Mouse (Mus musculus) C2C12 (cell line): ENCODE measurements around the gene Lhcgr. TPM values are rescaled to one million over a fixed set of nuclear protein-coding genes. Genes with fewer than 3 reads are reported as not detected.
A peak's percentile ranks its signal among the peaks of the same experiment; 100 is the strongest.

ENCODE experiments used
- H3K27me3 ChIP-seq: one replicate; pipeline ENCODE4 v1.6.1; 2011; ENCODE audit not compliant: control insufficient read depth, insufficient read depth, insufficient read length
- H3K36me3 ChIP-seq: one replicate; pipeline ENCODE4 v1.6.1; 2011; ENCODE audit not compliant: control insufficient read depth, insufficient read depth
- H3K4me3 ChIP-seq: one replicate; pipeline ENCODE4 v1.5.1; 2011; ENCODE audit warnings: mild to moderate bottlenecking, control low read depth; ENCODE audit not compliant: poor library complexity, insufficient read depth, severe bottlenecking
- H3K79me2 ChIP-seq: one replicate; pipeline ENCODE4 v1.6.1; 2011; ENCODE audit not compliant: control insufficient read depth, insufficient read depth
- H3K79me3 ChIP-seq: one replicate; pipeline ENCODE4 v1.6.1; 2011; ENCODE audit warnings: low read depth, control low read depth
- H3ac ChIP-seq: one replicate; pipeline ENCODE3; 2011; ENCODE audit warnings: low read depth; ENCODE audit not compliant: control insufficient read depth, insufficient read length
- CEBPB ChIP-seq: IDR thresholded peaks from one replicate; pipeline ENCODE4 v1.6.1; 2011; ENCODE audit warnings: low read depth, mild to moderate bottlenecking, control low read depth, moderate library complexity
- CTCF ChIP-seq: IDR thresholded peaks from one replicate; pipeline ENCODE4 v1.5.1; 2011; ENCODE audit not compliant: control insufficient read depth, insufficient read depth, insufficient read length
- FOSL1 ChIP-seq: IDR thresholded peaks from one replicate; pipeline ENCODE4 v1.8.0; 2011; ENCODE audit warnings: mild to moderate bottlenecking, low read length; ENCODE audit not compliant: poor library complexity, insufficient read depth, severe bottlenecking
- MAX ChIP-seq: IDR thresholded peaks from one replicate; pipeline ENCODE4 v1.6.1; 2011; ENCODE audit warnings: mild to moderate bottlenecking, control low read depth
- MYOD1 ChIP-seq: IDR thresholded peaks from one replicate; pipeline ENCODE4 v1.6.1; 2011; ENCODE audit warnings: low read depth; ENCODE audit not compliant: control insufficient read depth, insufficient read length
- MYOG ChIP-seq: IDR thresholded peaks from one replicate; pipeline ENCODE4 v1.6.1; 2011; ENCODE audit not compliant: control insufficient read depth, insufficient read length; ENCODE audit errors: extremely low read depth
- USF1 ChIP-seq: IDR thresholded peaks from one replicate; pipeline ENCODE4 v1.6.1; 2011; ENCODE audit warnings: low read depth, mild to moderate bottlenecking, control low read depth, moderate library complexity
- polyA plus RNA-seq: library from polyadenylated mRNA; unstranded; fragments of >200 nt; fragmentation: generic; extraction: Trizol; gene quantifications from one replicate; pipeline ENCODE4 v1.2.1, GENCODE M21; 2012; ENCODE audit warnings: missing spikeins

Gene Lhcgr
- polyA plus RNA-seq, 1 experiment, result not detected

DNA sequence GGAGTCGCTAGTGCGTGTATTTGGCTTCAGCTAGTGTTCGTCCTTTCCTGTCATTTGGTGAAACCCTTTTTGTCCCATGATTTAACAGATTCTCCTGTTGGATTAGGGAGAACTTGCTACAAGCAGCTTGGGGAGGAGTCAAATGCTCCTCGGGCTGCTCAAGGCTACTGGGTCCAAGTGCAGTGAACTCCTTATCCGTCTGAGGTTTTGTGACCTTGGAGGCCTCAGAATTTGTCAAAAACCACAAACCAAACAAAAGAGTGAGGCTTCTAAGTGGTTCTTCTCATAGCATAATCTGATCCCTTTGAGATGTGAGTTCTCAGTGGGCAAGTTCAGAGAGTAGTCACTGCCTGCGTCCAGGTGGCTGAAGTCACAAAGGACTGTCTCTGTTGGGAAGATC is 36.0 kb downstream of the Lhcgr start:
- H3K79me3 ChIP-seq, result no peaks in the 10 kb centered on the region
- no peak for TF ChIP-seq CEBPB
- no peak for TF ChIP-seq MYOD1
- TF ChIP-seq USF1, result no peak
- no peak for TF ChIP-seq MAX
- no peak for TF ChIP-seq CTCF
- no peak for TF ChIP-seq FOSL1
- TF ChIP-seq MYOG, result no peak
- no peak overlapping the region for H3K4me3 ChIP-seq
- H3K27me3 ChIP-seq, result no peaks in the 10 kb centered on the region
- H3K79me2 ChIP-seq, result no peaks in the 10 kb centered on the region
- H3K36me3 ChIP-seq, result no peaks in the 10 kb centered on the region
- no peak overlapping the region for H3ac ChIP-seq

- no peaks in the 10 kb centered on the region for H3K79me2 ChIP-seq
- no peaks in the 10 kb centered on the region for H3K36me3 ChIP-seq
- TF ChIP-seq MYOG (no peak), CTCF (no peak), MAX (no peak), FOSL1 (no peak), USF1 (no peak), CEBPB (no peak), MYOD1 (no peak)
- H3K79me3 ChIP-seq, result no peaks in the 10 kb centered on the region
- no peaks in the 10 kb centered on the region for H3K27me3 ChIP-seq
- no peak overlapping the region for H3ac ChIP-seq
- no peak overlapping the region for H3K4me3 ChIP-seq
These were observed 38.3 kb downstream of the Lhcgr start for GRCm38 (mm10) chr17:88753472-88753857.

- Histone ChIP-seq H3K79me3 (no peaks in the 10 kb centered on the region), H3K4me3 (no peak overlapping the region), H3K79me2 (no peaks in the 10 kb centered on the region), H3ac (no peak overlapping the region), H3K27me3 (no peaks in the 10 kb centered on the region), H3K36me3 (no peaks in the 10 kb centered on the region)
- TF ChIP-seq MYOD1 (no peak), MYOG (no peak), CTCF (peak; percentile 26)
These were observed 38.8 kb downstream of the Lhcgr start for GRCm38 (mm10) chr17:88752827-88753471.

- H3K4me3 ChIP-seq, result no peak overlapping the region
- TF ChIP-seq MAX, result no peak
- TF ChIP-seq CTCF, result no peak
- TF ChIP-seq CEBPB, result no peak
- TF ChIP-seq MYOD1, result no peak
- no peak for TF ChIP-seq FOSL1
- TF ChIP-seq MYOG, result no peak
- TF ChIP-seq USF1, result no peak
- no peaks in the 10 kb centered on the region for H3K36me3 ChIP-seq
- H3K27me3 ChIP-seq, result no peaks in the 10 kb centered on the region
- H3K79me3 ChIP-seq, result no peaks in the 10 kb centered on the region
- H3ac ChIP-seq, result no peak overlapping the region
- H3K79me2 ChIP-seq, result no peaks in the 10 kb centered on the region
These were observed 42.1 kb downstream of the Lhcgr start for GRCm38 (mm10) chr17:88749646-88750045.

DNA sequence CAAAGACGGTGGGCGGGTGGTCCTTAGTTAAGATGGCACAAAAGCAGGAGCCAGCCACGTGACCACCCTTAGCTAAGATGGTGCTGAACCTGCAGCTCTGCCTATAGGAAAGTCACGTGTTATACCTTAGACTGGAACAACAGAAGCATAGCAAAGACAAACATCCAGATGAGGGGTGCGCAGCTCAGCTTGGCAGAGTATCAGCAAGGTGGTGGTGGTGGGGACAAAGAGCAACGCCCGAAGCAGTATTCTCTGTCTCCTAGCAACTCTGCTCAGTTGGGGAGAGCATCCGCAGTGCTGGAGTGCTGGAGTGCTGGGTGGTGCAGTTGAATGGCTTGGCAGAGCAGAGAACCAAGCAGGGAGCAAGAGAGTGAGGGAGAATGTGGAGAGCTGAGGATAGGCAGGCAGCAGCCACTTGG is 85.5 kb downstream of the Lhcgr start:
- Histone ChIP-seq H3K36me3 (no peaks in the 10 kb centered on the region), H3K4me3 (no peak overlapping the region), H3K27me3 (no peaks in the 10 kb centered on the region), H3K79me2 (no peaks in the 10 kb centered on the region), H3K79me3 (no peaks in the 10 kb centered on the region), H3ac (no peak overlapping the region)
- no peak for TF ChIP-seq CEBPB
- TF ChIP-seq MAX, result no peak
- TF ChIP-seq CTCF, result no peak
- TF ChIP-seq MYOG, result no peak
- TF ChIP-seq USF1, result no peak
- no peak for TF ChIP-seq MYOD1
- no peak for TF ChIP-seq FOSL1

DNA sequence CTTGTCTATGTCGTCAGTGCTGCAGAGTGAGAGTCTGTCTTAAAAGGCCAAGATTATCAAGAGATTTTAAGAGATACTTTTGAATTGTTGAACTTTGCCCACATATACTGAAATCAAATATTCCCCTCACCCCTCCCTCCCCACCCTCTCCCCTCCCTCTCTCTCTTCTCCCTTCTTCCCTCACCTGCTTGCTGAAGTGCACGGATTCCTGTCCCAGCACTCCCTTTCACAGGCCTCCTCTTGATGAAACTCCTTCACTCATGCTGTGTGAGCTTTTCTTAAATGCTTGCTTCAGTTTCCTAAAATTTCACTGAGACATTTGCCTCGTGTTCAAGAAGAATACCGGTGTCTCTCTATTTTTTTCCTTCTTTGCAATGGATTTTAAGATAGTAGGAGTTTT is 88.7 kb downstream of the Lhcgr start:
- TF ChIP-seq USF1, result no peak
- TF ChIP-seq FOSL1, result no peak
- no peak for TF ChIP-seq CTCF
- TF ChIP-seq MYOD1, result no peak
- no peak for TF ChIP-seq MYOG
- no peak for TF ChIP-seq CEBPB
- TF ChIP-seq MAX, result no peak
- no peak overlapping the region for H3K4me3 ChIP-seq
- H3K27me3 ChIP-seq, result no peaks in the 10 kb centered on the region
- H3K36me3 ChIP-seq, result no peaks in the 10 kb centered on the region
- no peaks in the 10 kb centered on the region for H3K79me3 ChIP-seq
- H3ac ChIP-seq, result no peak overlapping the region
- no peaks in the 10 kb centered on the region for H3K79me2 ChIP-seq
